Mouse (Mus musculus): ENCODE measurements at regions not wholly inside any gene's neighbourhood (a gene's known extent, or its start where the extent isn't known, plus 50 kb on each side); places are given as distances from the start of the nearest gene placed in this dataset.

DNA sequence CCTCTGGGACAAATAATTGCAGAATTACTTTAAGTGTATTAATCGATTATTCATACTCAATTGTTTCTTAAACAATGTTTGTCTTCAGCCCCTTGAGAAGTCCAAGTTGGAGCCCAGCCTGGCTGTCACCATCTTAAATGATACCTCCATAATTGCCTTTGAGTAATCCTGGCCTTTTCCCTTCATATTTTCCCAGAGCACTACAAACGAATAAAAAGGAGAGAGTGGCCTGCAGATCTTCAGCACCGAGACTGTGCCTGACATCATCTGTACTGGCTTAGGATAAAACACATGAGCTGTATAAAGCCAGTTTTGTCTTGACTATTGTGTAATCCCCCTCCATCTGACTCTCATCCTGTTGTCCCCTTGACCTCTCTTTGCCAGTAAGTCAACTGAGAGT, 197.7 kb upstream of the Lrig3 start:
- no peak overlapping the region for H3K4me2 ChIP-seq
- H3K4me3 ChIP-seq (replicated peaks) = no peak overlapping the region
- H3K36me3 ChIP-seq (replicated peaks) = no peaks in the 10 kb centered on the region
- H3K9ac ChIP-seq = no peak overlapping the region
- no peaks in the 10 kb centered on the region for H3K27me3 ChIP-seq
- ATAC-seq (ENCODE audit: insufficient read depth) = no peak
- no peaks in the 10 kb centered on the region for H3K4me1 ChIP-seq (replicated peaks)
- 53% methylated on average over 3 of the region's 3 CpGs for WGBS (ENCODE audit: insufficient replicate concordance)
- no peaks in the 10 kb centered on the region for H3K9me3 ChIP-seq (replicated peaks)
- no peak overlapping the region for H3K27ac ChIP-seq (replicated peaks)

DNA sequence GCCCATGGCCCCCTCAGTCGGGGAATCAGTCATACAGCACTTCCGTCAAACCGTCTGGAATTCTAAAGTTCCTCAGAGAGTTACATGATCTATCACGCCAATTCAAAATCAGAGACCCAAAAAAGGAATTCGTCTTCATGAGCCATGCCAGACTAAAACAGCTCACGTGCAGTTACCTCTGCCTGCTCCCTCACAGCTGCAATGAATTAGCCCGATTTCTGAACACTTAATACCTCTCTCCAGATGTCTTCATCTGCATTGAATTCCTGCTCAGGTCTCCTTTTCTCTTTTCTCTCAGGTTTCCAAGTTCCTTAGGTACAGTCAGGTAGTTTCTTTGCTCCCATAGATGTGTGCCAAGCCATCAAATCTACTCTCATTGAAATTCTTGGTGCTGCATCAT, 192.4 kb upstream of the Lrig3 start:
- no peak overlapping the region for H3K9ac ChIP-seq
- WGBS (ENCODE audit: insufficient replicate concordance) = 62% methylated on average over 7 of the region's 7 CpGs
- H3K27ac ChIP-seq (replicated peaks) = no peak overlapping the region
- no peak overlapping the region for H3K4me3 ChIP-seq (replicated peaks)
- no peaks in the 10 kb centered on the region for H3K4me1 ChIP-seq (replicated peaks)
- no peak overlapping the region for H3K4me2 ChIP-seq
- H3K9me3 ChIP-seq (replicated peaks) = no peaks in the 10 kb centered on the region
- no peaks in the 10 kb centered on the region for H3K27me3 ChIP-seq
- ATAC-seq (ENCODE audit: insufficient read depth) = no peak
- no peaks in the 10 kb centered on the region for H3K36me3 ChIP-seq (replicated peaks)

DNA sequence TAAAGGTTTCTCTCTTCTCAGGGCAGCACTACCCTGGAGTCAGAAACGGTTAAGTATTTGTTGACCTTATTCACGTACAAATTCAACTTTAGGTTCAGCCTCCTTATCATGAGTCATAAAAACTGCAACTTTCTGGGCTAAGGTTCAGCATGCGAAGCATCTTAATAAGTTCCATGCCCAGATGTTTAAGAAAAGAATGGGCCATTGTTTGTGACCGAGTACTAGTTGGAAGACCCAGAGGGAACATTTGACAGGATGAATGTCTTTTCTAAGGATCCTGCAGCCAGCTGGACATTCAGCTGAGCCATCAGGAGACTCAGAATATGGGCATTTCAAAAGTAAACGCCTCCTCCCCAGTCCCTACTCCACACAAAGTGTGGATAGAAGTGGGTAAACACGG, 183.5 kb upstream of the Lrig3 start:
- H3K4me1 ChIP-seq (replicated peaks) = 0 out of 2 replicates have a peak, but pooled peaks cover 8% of the 10 kb centered on the region
- no peaks in the 10 kb centered on the region for H3K27me3 ChIP-seq
- no peak for ATAC-seq (ENCODE audit: insufficient read depth)
- H3K27ac ChIP-seq (replicated peaks) = no peak overlapping the region
- H3K9me3 ChIP-seq (replicated peaks) = no peaks in the 10 kb centered on the region
- 52% methylated on average over 6 of the region's 6 CpGs for WGBS (ENCODE audit: insufficient replicate concordance)
- no peak overlapping the region for H3K9ac ChIP-seq
- H3K4me2 ChIP-seq = no peak overlapping the region
- H3K4me3 ChIP-seq (replicated peaks) = no peak overlapping the region
- no peaks in the 10 kb centered on the region for H3K36me3 ChIP-seq (replicated peaks)

DNA sequence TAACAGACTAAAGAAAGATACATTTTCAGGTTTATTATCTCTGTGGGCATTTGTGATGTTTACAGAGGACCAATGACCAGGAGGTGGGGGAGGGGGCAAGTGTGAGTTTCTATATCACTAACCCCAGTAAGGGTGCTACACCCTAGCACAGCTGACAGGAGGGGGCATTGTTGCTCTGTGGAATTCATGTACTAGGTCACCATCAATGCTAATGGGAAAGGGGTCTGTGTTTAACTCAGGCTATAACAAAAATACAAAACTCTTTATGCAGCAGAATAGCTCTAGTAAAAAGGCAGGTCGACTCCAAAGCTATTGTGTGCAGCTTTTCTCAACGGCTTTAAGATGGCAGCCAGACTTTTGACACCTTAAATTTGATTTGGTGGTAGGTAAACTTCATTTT, 181.1 kb upstream of the Lrig3 start:
- no peak for ATAC-seq (ENCODE audit: insufficient read depth)
- Histone ChIP-seq H3K27me3 (no peaks in the 10 kb centered on the region), H3K36me3 (replicated peaks) (no peaks in the 10 kb centered on the region), H3K9ac (no peak overlapping the region), H3K4me2 (no peak overlapping the region), H3K9me3 (replicated peaks) (no peaks in the 10 kb centered on the region), H3K4me3 (replicated peaks) (no peak overlapping the region), H3K27ac (replicated peaks) (no peak overlapping the region), H3K4me1 (replicated peaks) (0 out of 2 replicates have a peak, but pooled peaks cover 8% of the 10 kb centered on the region)
- WGBS (ENCODE audit: insufficient replicate concordance) = 22% methylated on average over 2 of the region's 2 CpGs

DNA sequence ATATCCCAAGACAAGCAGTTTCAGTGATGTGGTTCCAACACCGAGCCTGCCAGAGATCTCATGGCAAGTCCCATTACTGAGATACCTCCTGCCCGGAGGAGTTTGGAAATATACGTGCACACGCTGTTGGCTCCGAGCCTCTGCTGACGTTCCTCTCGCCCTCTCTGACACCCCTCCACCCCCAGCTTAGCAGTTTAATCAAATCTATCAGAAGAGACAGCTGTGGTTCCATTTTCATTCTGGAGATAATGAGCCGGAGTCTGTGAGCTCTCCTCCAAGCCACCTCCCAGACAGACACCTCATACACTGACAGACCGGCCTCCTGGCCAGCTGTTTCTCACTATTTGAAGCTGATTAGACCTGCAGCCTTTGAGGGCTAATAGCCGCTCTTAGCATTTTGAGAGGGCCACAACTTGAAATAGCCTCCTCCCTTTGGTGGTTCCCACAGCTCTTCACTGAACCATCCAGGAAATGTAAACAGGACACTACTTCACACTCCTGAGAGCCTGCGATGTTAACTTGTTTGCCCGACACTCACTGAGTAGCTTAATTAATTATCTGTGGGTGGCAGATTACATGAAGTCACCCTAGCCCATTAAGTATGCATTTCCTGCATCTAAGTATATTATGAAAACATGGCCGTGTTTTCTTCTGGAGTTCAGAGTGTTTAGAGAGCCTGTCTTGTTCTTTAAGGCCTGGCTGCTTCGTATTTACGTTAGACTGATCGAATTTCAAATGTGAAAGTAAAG, 180.3 kb upstream of the Lrig3 start:
- Histone ChIP-seq H3K9me3 (replicated peaks) (no peaks in the 10 kb centered on the region), H3K4me2 (peak overlapping the region; percentile 55), H3K27ac (replicated peaks) (no peak overlapping the region), H3K27me3 (no peaks in the 10 kb centered on the region), H3K9ac (no peak overlapping the region), H3K4me1 (replicated peaks) (0 out of 2 replicates have a peak, but pooled peaks cover 8% of the 10 kb centered on the region), H3K36me3 (replicated peaks) (no peaks in the 10 kb centered on the region), H3K4me3 (replicated peaks) (0 out of 2 replicates have a peak overlapping the region, but pooled peaks have one; percentile 7)
- WGBS (ENCODE audit: insufficient replicate concordance) = 12% methylated on average over 16 of the region's 16 CpGs
- ATAC-seq (ENCODE audit: insufficient read depth) = no peak; the same call in 1 of the 2 replicates

DNA sequence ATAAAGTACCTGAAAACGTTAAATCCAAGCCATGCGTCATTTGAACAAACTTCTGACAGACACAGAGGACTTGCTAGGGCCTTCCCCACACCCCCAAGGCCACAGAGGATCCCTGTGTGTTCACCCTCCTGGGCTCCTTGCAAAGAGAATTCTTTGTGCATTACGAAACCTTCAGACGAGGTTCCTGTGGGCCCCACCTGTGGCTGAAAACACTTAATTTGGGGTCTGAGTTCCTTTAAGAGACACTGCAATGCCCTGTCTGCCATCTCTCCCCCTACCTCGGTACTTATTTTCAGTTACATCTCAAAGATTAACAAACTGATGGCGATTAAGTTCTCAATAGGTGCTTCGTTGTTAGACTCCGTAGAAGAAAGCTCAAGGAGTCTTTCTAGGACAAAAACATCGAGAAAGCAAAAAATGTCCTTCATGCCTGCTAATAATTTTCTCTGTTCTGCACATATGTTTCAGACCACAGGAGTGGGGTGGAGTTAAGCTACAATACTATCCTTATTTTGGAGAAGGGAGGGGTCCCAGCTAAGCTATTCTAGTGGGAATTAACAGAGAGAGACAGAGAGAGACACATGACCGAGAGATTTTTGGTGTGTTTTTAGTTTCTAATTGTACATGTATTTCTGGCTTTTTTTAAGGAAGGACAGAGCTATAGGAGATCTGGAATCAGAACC, 179.6 kb upstream of the Lrig3 start:
- Histone ChIP-seq H3K27me3 (no peaks in the 10 kb centered on the region), H3K4me3 (replicated peaks) (0 out of 2 replicates have a peak overlapping the region, but pooled peaks have one; percentile 7), H3K36me3 (replicated peaks) (no peaks in the 10 kb centered on the region), H3K4me1 (replicated peaks) (0 out of 2 replicates have a peak, but pooled peaks cover 8% of the 10 kb centered on the region), H3K9me3 (replicated peaks) (no peaks in the 10 kb centered on the region), H3K4me2 (peak overlapping the region; percentile 55), H3K27ac (replicated peaks) (no peak overlapping the region), H3K9ac (no peak overlapping the region)
- no peak for ATAC-seq (ENCODE audit: insufficient read depth)
- WGBS (ENCODE audit: insufficient replicate concordance) = 14% methylated on average over 10 of the region's 10 CpGs

DNA sequence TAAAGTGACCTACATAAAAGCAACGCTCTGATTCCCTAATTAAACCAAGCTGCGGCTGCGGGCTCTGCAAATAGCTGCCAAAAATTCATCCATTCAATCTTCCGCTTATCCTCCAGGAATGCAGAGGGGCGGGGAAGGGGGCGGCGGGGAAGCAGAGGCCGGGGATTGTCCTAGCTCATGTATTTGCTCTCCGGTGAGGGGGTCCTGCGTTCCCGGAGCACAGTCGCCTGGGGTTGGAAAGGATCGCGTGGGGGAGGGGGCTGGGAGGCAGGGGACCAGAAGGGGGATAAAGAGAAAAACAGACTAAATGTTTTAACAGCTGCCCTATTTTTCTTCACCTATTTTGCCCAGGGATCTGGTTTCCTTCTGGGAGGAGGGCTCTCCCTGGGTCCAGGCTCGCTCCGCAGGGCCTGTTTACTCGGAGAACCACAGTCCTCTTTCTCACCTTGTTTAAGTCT, 179.1 kb upstream of the Lrig3 start:
- H3K4me1 ChIP-seq (replicated peaks) = 0 out of 2 replicates have a peak, but pooled peaks cover 8% of the 10 kb centered on the region
- H3K9me3 ChIP-seq (replicated peaks) = no peaks in the 10 kb centered on the region
- H3K27me3 ChIP-seq = no peaks in the 10 kb centered on the region
- H3K4me2 ChIP-seq = peak overlapping the region; percentile 55
- no peak overlapping the region for H3K27ac ChIP-seq (replicated peaks)
- ATAC-seq (ENCODE audit: insufficient read depth) = no peak
- H3K4me3 ChIP-seq (replicated peaks) = no peak overlapping the region; the same call in 1 of the 2 replicates
- H3K9ac ChIP-seq = no peak overlapping the region
- WGBS (ENCODE audit: insufficient replicate concordance) = 19% methylated on average over 17 of the region's 17 CpGs
- H3K36me3 ChIP-seq (replicated peaks) = no peaks in the 10 kb centered on the region

DNA sequence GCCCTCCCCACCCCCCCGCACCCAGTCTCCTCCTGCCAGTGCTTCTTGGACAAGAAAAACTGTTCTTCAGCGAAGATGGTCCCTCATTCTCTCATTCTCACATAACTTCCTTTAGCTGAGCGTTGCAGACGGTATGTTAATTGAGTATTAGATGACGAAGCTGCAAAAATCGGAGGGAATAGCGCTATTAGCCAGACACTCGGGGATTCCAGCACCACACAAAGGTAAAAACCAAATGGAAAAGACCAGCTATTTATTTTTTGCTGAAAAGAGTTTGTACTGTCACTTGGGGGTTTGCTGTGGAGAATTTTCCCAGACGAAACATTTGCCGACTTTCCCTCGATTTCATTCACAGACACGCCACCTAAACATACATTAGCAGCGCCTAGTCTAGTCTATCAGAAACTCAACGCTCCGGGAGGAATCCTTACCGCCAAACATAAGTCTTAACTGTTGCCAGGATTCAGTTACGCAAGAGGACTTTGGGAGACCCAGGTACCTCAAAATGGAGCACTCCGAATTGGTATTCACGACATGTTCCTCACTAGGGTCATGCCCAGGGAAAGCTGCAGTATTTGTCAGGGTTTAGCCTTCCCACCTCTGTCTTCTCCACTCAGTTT, 178.4 kb upstream of the Lrig3 start:
- WGBS (ENCODE audit: insufficient replicate concordance) = 55% methylated on average over 19 of the region's 19 CpGs
- H3K36me3 ChIP-seq (replicated peaks) = no peaks in the 10 kb centered on the region
- H3K4me1 ChIP-seq (replicated peaks) = 0 out of 2 replicates have a peak, but pooled peaks cover 8% of the 10 kb centered on the region
- H3K9me3 ChIP-seq (replicated peaks) = no peaks in the 10 kb centered on the region
- ATAC-seq (ENCODE audit: insufficient read depth) = no peak
- no peak overlapping the region for H3K9ac ChIP-seq
- no peaks in the 10 kb centered on the region for H3K27me3 ChIP-seq
- H3K27ac ChIP-seq (replicated peaks) = no peak overlapping the region
- H3K4me3 ChIP-seq (replicated peaks) = no peak overlapping the region
- peak overlapping the region; percentile 55 for H3K4me2 ChIP-seq

DNA sequence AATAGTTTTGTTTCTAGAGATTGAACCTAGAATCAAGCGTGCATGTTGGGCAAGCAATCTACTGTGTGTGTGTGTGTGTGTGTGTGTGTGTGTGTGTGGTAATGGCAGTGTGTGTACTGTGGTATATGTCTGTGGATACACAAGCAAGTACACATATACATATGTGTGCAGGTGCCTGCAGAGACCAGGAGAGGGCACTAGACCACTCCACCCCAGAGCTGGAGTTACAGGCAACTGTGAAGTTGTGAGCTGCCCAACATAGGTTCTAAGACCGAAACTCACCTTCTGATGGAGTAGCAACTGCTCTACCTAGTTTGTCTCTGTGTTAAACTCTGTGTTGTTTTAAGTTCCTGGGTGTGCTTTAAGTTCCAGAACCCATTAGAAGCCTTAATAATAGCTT, 177.7 kb upstream of the Lrig3 start:
- no peak overlapping the region for H3K27ac ChIP-seq (replicated peaks)
- no peaks in the 10 kb centered on the region for H3K36me3 ChIP-seq (replicated peaks)
- H3K4me1 ChIP-seq (replicated peaks) = 0 out of 2 replicates have a peak, but pooled peaks cover 8% of the 10 kb centered on the region
- H3K4me3 ChIP-seq (replicated peaks) = no peak overlapping the region
- WGBS (ENCODE audit: insufficient replicate concordance) = 63% methylated on average over 2 of the region's 2 CpGs
- no peak overlapping the region for H3K4me2 ChIP-seq
- no peak for ATAC-seq (ENCODE audit: insufficient read depth)
- H3K27me3 ChIP-seq = no peaks in the 10 kb centered on the region
- no peaks in the 10 kb centered on the region; the same call in 1 of the 2 replicates for H3K9me3 ChIP-seq (replicated peaks)
- H3K9ac ChIP-seq = no peak overlapping the region

DNA sequence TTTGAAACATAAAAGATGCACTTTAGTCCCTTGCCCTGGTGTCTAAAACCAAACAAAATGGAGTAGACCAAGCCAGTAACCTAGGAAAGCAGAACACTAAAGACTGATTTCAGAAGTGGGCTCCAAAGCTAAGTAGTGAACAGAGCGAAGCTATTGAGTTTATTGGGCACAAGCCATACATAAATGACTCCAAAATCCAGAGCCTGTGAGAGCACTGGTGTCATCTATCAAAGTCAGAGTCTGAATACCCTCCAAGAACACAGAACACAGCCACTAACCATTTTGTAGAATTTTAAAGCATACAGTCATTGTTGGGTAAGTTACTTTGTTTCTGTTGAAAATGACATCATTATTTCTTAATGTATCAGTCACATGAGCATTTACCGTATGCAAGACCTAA, 175.0 kb upstream of the Lrig3 start:
- no peak for ATAC-seq (ENCODE audit: insufficient read depth)
- H3K27ac ChIP-seq (replicated peaks) = no peak overlapping the region
- no peak overlapping the region for H3K9ac ChIP-seq
- H3K27me3 ChIP-seq = no peaks in the 10 kb centered on the region
- 0 out of 2 replicates have a peak, but pooled peaks cover 3% of the 10 kb centered on the region for H3K4me1 ChIP-seq (replicated peaks)
- no peak overlapping the region for H3K4me2 ChIP-seq
- no peaks in the 10 kb centered on the region for H3K36me3 ChIP-seq (replicated peaks)
- H3K4me3 ChIP-seq (replicated peaks) = no peak overlapping the region
- H3K9me3 ChIP-seq (replicated peaks) = no peaks in the 10 kb centered on the region; the same call in 1 of the 2 replicates
- WGBS (ENCODE audit: insufficient replicate concordance) = 73% methylated on average over 2 of the region's 2 CpGs

DNA sequence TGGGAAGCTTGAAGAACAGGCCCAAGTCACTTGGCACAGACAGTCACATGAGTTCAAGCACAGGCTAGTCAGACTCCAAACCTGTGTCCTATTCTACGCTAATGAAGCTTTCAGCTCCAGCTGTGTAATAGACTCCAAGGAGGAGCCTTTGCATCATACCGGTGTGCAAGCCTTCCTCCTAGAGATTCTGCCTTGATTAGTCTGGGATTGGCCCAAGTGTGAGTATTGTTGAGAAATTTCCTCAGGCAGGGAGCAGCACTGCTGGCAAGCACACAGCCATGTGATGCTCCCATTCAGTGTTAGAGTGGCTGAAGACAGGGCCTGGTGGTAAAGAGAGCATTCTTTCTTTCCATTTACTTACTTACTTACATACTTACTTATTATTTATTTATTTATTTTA, 171.5 kb upstream of the Lrig3 start:
- no peak overlapping the region for H3K4me2 ChIP-seq
- ATAC-seq (ENCODE audit: insufficient read depth) = no peak
- H3K27me3 ChIP-seq = no peaks in the 10 kb centered on the region
- H3K36me3 ChIP-seq (replicated peaks) = no peaks in the 10 kb centered on the region
- H3K4me1 ChIP-seq (replicated peaks) = no peaks in the 10 kb centered on the region
- no peaks in the 10 kb centered on the region; the same call in 1 of the 2 replicates for H3K9me3 ChIP-seq (replicated peaks)
- H3K27ac ChIP-seq (replicated peaks) = no peak overlapping the region
- H3K4me3 ChIP-seq (replicated peaks) = no peak overlapping the region
- 86% methylated on average over 2 of the region's 2 CpGs for WGBS (ENCODE audit: insufficient replicate concordance)
- no peak overlapping the region for H3K9ac ChIP-seq

All from liver, embryonic 15.5 days (tissue).